Mouse (Mus musculus) midbrain, embryonic 15.5 days (tissue): ENCODE results near the gene Atp6v0c. TPM values are rescaled to one million over a fixed set of nuclear protein-coding genes. Genes with fewer than 3 reads are reported as not detected.

Experiments
- ATAC-seq: fragments of 200-750 bp; cut with Nextera tagmentation; replicated peaks from 2 replicates; pipeline ENCODE4 v1.8.0; 2017; ENCODE audit warnings: moderate TSS enrichment
- H3K27ac ChIP-seq: fragments of 300-500 bp; sonication (generic); 2 replicates; pipeline ENCODE4 v1.5.1; 2015; ENCODE audit warnings: mild to moderate bottlenecking, inconsistent platforms
- H3K27me3 ChIP-seq: fragments of 300-500 bp; sonication (generic); replicated peaks from 2 replicates; pipeline ENCODE4 v1.6.1; 2015; ENCODE audit warnings: inconsistent platforms
- H3K36me3 ChIP-seq: fragments of 300-500 bp; sonication (generic); replicated peaks from 2 replicates; pipeline ENCODE4 v1.6.1; 2015; ENCODE audit warnings: inconsistent platforms
- H3K4me1 ChIP-seq: fragments of 300-500 bp; sonication (generic); 2 replicates; pipeline ENCODE4 v1.6.1; 2015; ENCODE audit warnings: inconsistent platforms
- H3K4me2 ChIP-seq: fragments of 300-500 bp; sonication (generic); 2 replicates; pipeline ENCODE4 v1.6.1; 2015; ENCODE audit warnings: inconsistent platforms, mild to moderate bottlenecking, moderate library complexity
- H3K4me3 ChIP-seq: fragments of 300-500 bp; sonication (generic); 2 replicates; pipeline ENCODE4 v1.5.1; 2015; ENCODE audit warnings: mild to moderate bottlenecking, inconsistent platforms
- H3K9ac ChIP-seq: fragments of 300-500 bp; sonication (generic); 2 replicates; pipeline ENCODE4 v1.6.1; 2015; ENCODE audit warnings: mild to moderate bottlenecking, inconsistent platforms
- H3K9me3 ChIP-seq: fragments of 300-500 bp; sonication (generic); 2 replicates; pipeline ENCODE4 v1.6.1; 2016; ENCODE audit warnings: inconsistent platforms
- WGBS: fragments of 180-500 bp; shearing (Covaris S2); methylation state at CpG from one replicate; pipeline ENCODE4 v1.1.7; 2015; ENCODE audit warnings: mixed read lengths; 5-methylcytosine and 5-hydroxymethylcytosine counted together
- polyA plus RNA-seq: library from polyadenylated mRNA; unstranded; fragments of >200 nt; fragmentation: Nextera tagmentation; extraction: Ambion mirVana; gene quantifications from 2 replicates; pipeline ENCODE4 v1.2.1, GENCODE M21; 2015

Atp6v0c gene
- polyA plus RNA-seq, result 1,357 and 1,392 TPM in 2 replicates

- H3K9ac ChIP-seq, result peak within 1 kb of the TSS; percentile 94
- H3K36me3 ChIP-seq, result peaks cover 4% of the 10 kb centered on the region; the same call in 1 of the 2 replicates
- peak within 1 kb of the TSS; percentile 100 for H3K27ac ChIP-seq
- H3K27me3 ChIP-seq, result no peaks in the 10 kb centered on the region
- H3K9me3 ChIP-seq, result no peaks in the 10 kb centered on the region
- H3K4me2 ChIP-seq, result peak within 1 kb of the TSS; percentile 70
- peaks cover 33% of the 10 kb centered on the region for H3K4me1 ChIP-seq
- peak within 1 kb of the TSS; percentile 97 for H3K4me3 ChIP-seq
- WGBS, result under 1% methylated on average over 58 of the region's 58 CpGs
- peak; percentile 90 for ATAC-seq
Observed at GRCm38 (mm10) chr17:24169317-24170065, at the start of gene Atp6v0c. Gene Atp6v0c, minus strand, starts transcription at chr17:24169702.

DNA sequence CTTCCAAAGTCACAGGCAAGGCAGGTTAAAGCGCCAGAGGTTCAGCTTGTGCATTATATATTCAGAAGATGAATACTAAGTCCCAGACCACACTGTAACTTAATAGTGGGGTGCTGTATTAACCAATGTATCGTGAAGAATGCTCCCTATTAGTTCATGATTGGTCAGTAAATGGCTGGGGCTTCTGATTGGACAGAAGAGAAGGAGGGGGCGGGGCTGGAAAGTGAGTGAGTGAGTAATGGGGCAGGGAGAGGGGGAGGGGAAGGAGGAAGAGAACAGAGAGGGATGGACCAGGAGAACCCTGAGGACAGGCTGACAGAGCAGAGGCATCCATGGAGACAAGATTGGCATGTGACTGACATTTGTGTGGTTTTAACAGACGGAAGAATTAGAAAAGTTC is 47.3 kb upstream of the Atp6v0c start:
- WGBS, result 66% methylated on average over 4 of the region's 4 CpGs
- H3K4me3 ChIP-seq, result no peak overlapping the region
- peaks cover 10% of the 10 kb centered on the region; the same call in 1 of the 2 replicates for H3K36me3 ChIP-seq
- H3K27me3 ChIP-seq, result no peaks in the 10 kb centered on the region
- H3K27ac ChIP-seq, result no peak overlapping the region
- no peak overlapping the region for H3K4me2 ChIP-seq
- no peak overlapping the region for H3K9ac ChIP-seq
- H3K9me3 ChIP-seq, result no peaks in the 10 kb centered on the region
- ATAC-seq, result no peak
- H3K4me1 ChIP-seq, result peaks cover 22% of the 10 kb centered on the region

- no peaks in the 10 kb centered on the region for H3K27me3 ChIP-seq
- no peak for ATAC-seq
- H3K9me3 ChIP-seq, result no peaks in the 10 kb centered on the region
- WGBS, result 79% methylated on average over 6 of the region's 6 CpGs
- H3K9ac ChIP-seq, result no peak overlapping the region
- no peak overlapping the region for H3K4me3 ChIP-seq
- H3K4me1 ChIP-seq, result peaks cover 32% of the 10 kb centered on the region
- H3K4me2 ChIP-seq, result no peak overlapping the region
- H3K27ac ChIP-seq, result no peak overlapping the region
- peaks cover 10% of the 10 kb centered on the region; the same call in 1 of the 2 replicates for H3K36me3 ChIP-seq
Observed at GRCm38 (mm10) chr17:24213186-24213585, 43.7 kb upstream of the Atp6v0c start.

- peaks cover 10% of the 10 kb centered on the region; the same call in 1 of the 2 replicates for H3K36me3 ChIP-seq
- no peaks in the 10 kb centered on the region for H3K9me3 ChIP-seq
- WGBS, result 25% methylated on average over 5 of the region's 5 CpGs
- peak overlapping the region; percentile 99 for H3K4me2 ChIP-seq
- ATAC-seq, result peak; percentile 14
- peaks cover 39% of the 10 kb centered on the region for H3K4me1 ChIP-seq
- peak overlapping the region; percentile 55 for H3K4me3 ChIP-seq
- 0 out of 2 replicates have a peak, but pooled peaks cover 5% of the 10 kb centered on the region for H3K27me3 ChIP-seq
- H3K27ac ChIP-seq, result no peak overlapping the region; the same call in 1 of the 2 replicates
- H3K9ac ChIP-seq, result no peak overlapping the region
Observed at GRCm38 (mm10) chr17:24212441-24213018, 43.0 kb upstream of the Atp6v0c start.

- Histone ChIP-seq H3K4me3 (peak overlapping the region; percentile 55), H3K27me3 (0 out of 2 replicates have a peak, but pooled peaks cover 7% of the 10 kb centered on the region), H3K4me2 (peak overlapping the region; percentile 99), H3K9ac (peak overlapping the region; percentile 83), H3K9me3 (no peaks in the 10 kb centered on the region), H3K4me1 (peaks cover 46% of the 10 kb centered on the region), H3K27ac (peak overlapping the region; percentile 82), H3K36me3 (peaks cover 10% of the 10 kb centered on the region; the same call in 1 of the 2 replicates)
- peak; percentile 74 for ATAC-seq
- 3% methylated on average over 37 of the region's 37 CpGs for WGBS
Observed at GRCm38 (mm10) chr17:24211631-24212440, 42.3 kb upstream of the Atp6v0c start.

DNA sequence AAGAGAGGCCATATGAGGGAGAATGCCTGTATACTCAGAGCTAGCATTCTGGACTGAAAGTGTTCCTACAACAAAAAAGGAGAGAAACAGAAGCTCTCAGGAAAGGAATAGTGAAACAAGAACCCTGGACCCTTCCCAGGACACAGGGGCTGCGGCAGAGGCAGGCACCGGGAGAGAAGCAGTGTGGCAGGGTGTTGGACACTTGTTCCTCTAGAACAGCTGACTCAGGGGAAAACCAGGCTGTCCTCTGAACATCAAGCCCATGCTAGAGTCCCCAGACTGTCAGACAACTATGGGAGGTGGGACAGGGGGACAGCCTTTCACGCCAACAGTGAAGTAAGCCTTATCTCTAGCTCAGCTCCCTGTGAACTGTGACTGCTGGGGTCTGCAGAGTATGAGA is 41.1 kb upstream of the Atp6v0c start:
- Histone ChIP-seq H3K9ac (no peak overlapping the region), H3K4me3 (no peak overlapping the region), H3K36me3 (peaks cover 3% of the 10 kb centered on the region; the same call in 1 of the 2 replicates), H3K9me3 (no peaks in the 10 kb centered on the region), H3K27me3 (0 out of 2 replicates have a peak, but pooled peaks cover 7% of the 10 kb centered on the region), H3K27ac (no peak overlapping the region), H3K4me2 (peak overlapping the region; percentile 99; the same call in 1 of the 2 replicates), H3K4me1 (peaks cover 58% of the 10 kb centered on the region)
- 75% methylated on average over 3 of the region's 3 CpGs for WGBS
- ATAC-seq, result no peak

GRCm38 (mm10) chr17:24209916-24210240 is 40.4 kb upstream of the Atp6v0c start:
- peaks cover 59% of the 10 kb centered on the region for H3K4me1 ChIP-seq
- ATAC-seq, result no peak
- H3K9me3 ChIP-seq, result no peaks in the 10 kb centered on the region
- no peak overlapping the region for H3K27ac ChIP-seq
- no peak overlapping the region for H3K4me3 ChIP-seq
- H3K27me3 ChIP-seq, result 0 out of 2 replicates have a peak, but pooled peaks cover 7% of the 10 kb centered on the region
- H3K36me3 ChIP-seq, result no peaks in the 10 kb centered on the region
- H3K4me2 ChIP-seq, result peak overlapping the region; percentile 94
- 69% methylated on average over 3 of the region's 3 CpGs for WGBS
- H3K9ac ChIP-seq, result no peak overlapping the region

DNA sequence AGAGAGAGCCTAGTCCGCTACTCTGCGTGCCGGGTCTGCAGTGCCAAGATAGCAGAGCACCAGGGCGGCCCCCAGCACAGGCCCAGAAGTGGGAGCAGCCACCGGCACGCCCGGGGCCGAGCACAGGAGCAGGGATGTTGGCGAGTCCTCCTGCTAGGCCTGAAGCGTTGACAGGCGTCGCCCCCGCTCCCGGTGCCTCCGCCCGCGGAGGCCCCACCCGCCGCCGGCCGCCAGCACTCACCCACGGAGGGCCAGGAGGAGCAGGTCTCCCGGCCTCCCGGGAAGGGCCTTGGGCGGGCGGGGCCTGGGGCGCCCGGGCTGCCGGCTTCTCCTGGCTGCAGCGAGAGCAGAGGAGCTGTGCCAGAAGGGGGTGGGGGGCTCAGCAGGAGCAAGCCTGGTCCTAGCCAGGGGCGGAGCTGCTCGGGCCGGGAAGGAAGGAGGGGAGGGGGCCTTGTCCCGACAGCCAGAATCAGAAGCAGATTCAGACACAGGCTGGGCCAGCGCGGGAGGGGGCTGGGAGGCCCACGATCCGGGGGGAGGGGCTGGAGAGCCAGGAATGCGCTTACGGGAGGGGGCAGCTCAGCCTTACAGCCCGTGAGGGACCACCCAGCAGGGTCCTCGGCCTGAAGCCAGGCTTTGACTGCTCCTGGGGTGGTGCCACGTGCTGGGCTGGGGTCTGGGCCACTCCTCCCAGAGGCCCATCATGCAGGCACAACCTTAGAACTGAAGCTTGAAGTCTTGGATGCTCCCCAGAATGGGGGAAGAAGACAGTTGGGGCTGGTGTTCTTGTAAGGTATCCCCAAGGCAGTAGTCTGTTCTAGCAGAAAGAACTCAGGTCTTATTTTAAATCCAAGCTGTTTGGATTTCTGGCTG is 39.8 kb upstream of the Atp6v0c start, which contains the start of gene Ntn3:
Gene Ntn3 (minus strand): TSS at position 489 of the 873 bp plus-strand sequence.
- no peak for ATAC-seq
- peaks cover 65% of the 10 kb centered on the region for H3K4me1 ChIP-seq

GRCm38 (mm10) chr17:24208641-24209042 is 39.1 kb upstream of the Atp6v0c start:
- WGBS, result 1% methylated on average over 29 of the region's 29 CpGs
- Histone ChIP-seq H3K36me3 (no peaks in the 10 kb centered on the region), H3K4me2 (peak overlapping the region; percentile 94), H3K9ac (peak overlapping the region; percentile 53), H3K4me1 (peaks cover 71% of the 10 kb centered on the region), H3K9me3 (no peaks in the 10 kb centered on the region), H3K27me3 (0 out of 2 replicates have a peak, but pooled peaks cover 7% of the 10 kb centered on the region), H3K27ac (peak overlapping the region; percentile 53), H3K4me3 (peak overlapping the region; percentile 43)
- no peak for ATAC-seq

More for the DNA sequence above, 39.8 kb upstream of the Atp6v0c start, which contains the start of gene Ntn3:
- Histone ChIP-seq H3K4me2 (peak within 1 kb of the TSS; percentile 94), H3K9ac (peak within 1 kb of the TSS; percentile 53), H3K27me3 (0 out of 2 replicates have a peak, but pooled peaks cover 7% of the 10 kb centered on the region), H3K27ac (peak within 1 kb of the TSS; percentile 53), H3K4me3 (peak within 1 kb of the TSS; percentile 43), H3K36me3 (no peaks in the 10 kb centered on the region), H3K9me3 (no peaks in the 10 kb centered on the region)
- 2% methylated on average over 37 of the region's 43 CpGs for WGBS

GRCm38 (mm10) chr17:24207768-24208640 is 38.5 kb upstream of the Atp6v0c start:
- Histone ChIP-seq H3K9me3 (no peaks in the 10 kb centered on the region), H3K27me3 (0 out of 2 replicates have a peak, but pooled peaks cover 7% of the 10 kb centered on the region), H3K4me1 (peaks cover 78% of the 10 kb centered on the region), H3K4me3 (peak overlapping the region; percentile 43), H3K36me3 (no peaks in the 10 kb centered on the region), H3K4me2 (peak overlapping the region; percentile 94), H3K9ac (peak overlapping the region; percentile 53; the same call in 1 of the 2 replicates), H3K27ac (0 out of 2 replicates have a peak overlapping the region, but pooled peaks have one; percentile 53)
- WGBS, result 63% methylated on average over 34 of the region's 34 CpGs
- ATAC-seq, result no peak
